Mouse (Mus musculus) ES-Bruce4 (cell line): ENCODE measurements around the gene Chrna10. TPM values are rescaled to one million over a fixed set of nuclear protein-coding genes. Genes with fewer than 3 reads are reported as not detected.

Experiments used
- H3K27ac ChIP-seq: 2 replicates; pipeline ENCODE4 v1.5.1; 2012; ENCODE audit warnings: low read length, inconsistent platforms; ENCODE audit not compliant: insufficient read depth
- H3K27me3 ChIP-seq: 2 replicates; pipeline ENCODE4 v1.6.1; 2012; ENCODE audit warnings: mild to moderate bottlenecking, low read length, inconsistent platforms; ENCODE audit not compliant: control insufficient read depth, poor library complexity, insufficient read depth, severe bottlenecking
- H3K36me3 ChIP-seq: 2 replicates; pipeline ENCODE4 v1.6.1; 2012; ENCODE audit warnings: inconsistent platforms, mild to moderate bottlenecking, low read length, moderate library complexity; ENCODE audit not compliant: control insufficient read depth, poor library complexity, insufficient read depth, severe bottlenecking
- H3K4me1 ChIP-seq: one replicate; pipeline ENCODE4 v1.8.1; 2011; ENCODE audit warnings: low read length; ENCODE audit not compliant: control insufficient read depth, insufficient read depth
- H3K4me3 ChIP-seq: 2 replicates; pipeline ENCODE4 v1.5.1; 2011; ENCODE audit warnings: low read depth, mild to moderate bottlenecking, low read length
- H3K9ac ChIP-seq: 2 replicates; pipeline ENCODE4 v1.6.1; 2012; ENCODE audit warnings: low read depth, mild to moderate bottlenecking, inconsistent platforms; ENCODE audit not compliant: poor library complexity, severe bottlenecking
- H3K9me3 ChIP-seq: replicated peaks from 2 replicates; pipeline ENCODE4 v1.6.1; 2012; ENCODE audit warnings: mild to moderate bottlenecking, low read length, inconsistent platforms; ENCODE audit not compliant: control insufficient read depth, poor library complexity, insufficient read depth, severe bottlenecking
- CTCF ChIP-seq: IDR thresholded peaks from one replicate; pipeline ENCODE4 v1.8.1; 2011; ENCODE audit warnings: low read depth, low read length
- EP300 ChIP-seq: IDR thresholded peaks from 2 replicates; pipeline ENCODE4 v1.6.1; 2011; ENCODE audit warnings: low read depth, low read length; ENCODE audit not compliant: insufficient read depth
- POLR2A ChIP-seq: IDR thresholded peaks from one replicate; pipeline ENCODE4 v1.8.1; 2011; ENCODE audit warnings: low read length; ENCODE audit not compliant: insufficient read depth
- polyA plus RNA-seq: library from polyadenylated mRNA; stranded (reverse); fragments of >200 nt; gene quantifications from 2 replicates; pipeline ENCODE4 v1.2.4, GENCODE M21; 2011; ENCODE audit warnings: low read depth; ENCODE audit not compliant: missing spikeins, insufficient read depth, insufficient read length

The Chrna10 gene
- polyA plus RNA-seq, 1 experiment, result not detected

DNA sequence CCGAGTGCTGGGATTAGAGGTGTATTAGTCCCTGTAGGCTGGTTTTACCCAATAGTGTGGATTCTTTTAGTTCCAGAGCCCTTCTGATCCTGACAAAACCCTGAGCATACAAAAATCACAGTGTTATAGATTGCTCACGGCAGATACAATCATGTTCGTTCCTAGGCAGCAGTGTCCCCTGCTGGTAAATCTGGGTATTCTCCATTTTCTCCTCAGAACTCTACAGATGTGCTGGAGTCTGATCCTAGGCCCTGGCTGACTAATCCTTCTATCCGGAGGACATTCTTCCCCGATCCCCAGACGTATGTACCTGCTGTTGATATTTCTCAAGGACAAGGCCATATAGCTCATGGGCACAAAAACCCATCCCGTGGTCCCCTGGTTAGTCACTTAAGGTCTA, 38.1 kb downstream of the Chrna10 start:
- Histone ChIP-seq H3K4me1 (no peaks in the 10 kb centered on the region), H3K9ac (no peak overlapping the region), H3K4me3 (no peak overlapping the region), H3K27me3 (no peaks in the 10 kb centered on the region), H3K27ac (no peak overlapping the region), H3K36me3 (peaks cover 20% of the 10 kb centered on the region), H3K9me3 (no peaks in the 10 kb centered on the region)
- TF ChIP-seq POLR2A (no peak), EP300 (no peak), CTCF (no peak)

DNA sequence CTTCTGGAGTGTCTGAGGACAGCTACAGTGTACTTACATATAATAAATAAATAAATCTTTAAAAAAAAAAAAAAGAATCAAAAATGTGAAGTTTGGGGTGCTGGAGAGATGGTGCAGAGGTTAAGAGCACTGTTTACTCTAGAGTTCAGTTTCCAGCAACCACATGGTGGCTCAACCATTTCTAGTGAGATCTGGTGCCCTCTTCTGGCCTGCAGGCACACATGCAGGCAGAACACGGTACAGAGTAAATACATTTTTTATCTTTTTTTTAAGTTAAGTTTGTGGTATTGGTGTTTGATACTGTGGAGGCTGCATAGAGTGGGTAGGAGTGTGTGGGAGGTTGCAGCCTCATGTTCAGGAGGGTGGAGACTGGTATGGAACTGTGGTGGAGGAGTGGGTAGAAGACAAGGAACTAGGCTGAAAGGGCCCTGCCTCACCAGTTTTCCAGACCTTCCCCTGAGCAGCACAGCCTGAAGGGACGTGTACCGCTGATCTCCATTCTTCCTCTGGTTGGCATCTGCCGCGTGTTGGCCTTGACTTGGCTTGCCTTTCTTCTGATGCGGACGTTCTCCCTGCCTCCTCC, 39.8 kb downstream of the Chrna10 start:
- no peaks in the 10 kb centered on the region for H3K9me3 ChIP-seq
- H3K27ac ChIP-seq, result no peak overlapping the region
- no peaks in the 10 kb centered on the region for H3K4me1 ChIP-seq
- TF ChIP-seq CTCF (peak; percentile 67), EP300 (no peak)
- no peak overlapping the region for H3K9ac ChIP-seq
- H3K4me3 ChIP-seq, result no peak overlapping the region
- H3K27me3 ChIP-seq, result no peaks in the 10 kb centered on the region
- H3K36me3 ChIP-seq, result peaks cover 29% of the 10 kb centered on the region

DNA sequence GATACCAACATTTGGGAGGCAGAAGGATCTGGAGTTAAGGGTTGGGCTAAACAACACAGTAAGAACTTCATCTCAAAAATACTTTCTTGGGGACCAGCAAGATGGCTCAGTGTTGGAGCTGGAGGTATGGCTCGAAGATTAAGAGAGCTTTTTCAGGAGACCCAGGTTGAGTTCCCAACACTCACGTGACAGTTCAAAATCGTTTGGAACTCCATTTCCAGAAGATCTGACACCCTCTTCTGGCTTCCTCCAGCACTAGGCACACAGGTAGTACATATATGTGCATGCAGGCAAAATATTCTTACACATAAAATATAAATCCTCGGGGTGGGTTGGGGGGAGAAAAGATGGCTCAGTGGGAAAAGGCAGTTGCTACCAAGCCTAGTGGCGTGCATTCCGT, 50.3 kb downstream of the Chrna10 start:
- Histone ChIP-seq H3K27ac (no peak overlapping the region), H3K4me1 (no peaks in the 10 kb centered on the region), H3K27me3 (no peaks in the 10 kb centered on the region), H3K36me3 (peaks cover 3% of the 10 kb centered on the region), H3K9me3 (no peaks in the 10 kb centered on the region), H3K4me3 (peak overlapping the region; percentile 52), H3K9ac (peak overlapping the region; percentile 55)
- TF ChIP-seq CTCF (no peak), EP300 (no peak), POLR2A (no peak)

DNA sequence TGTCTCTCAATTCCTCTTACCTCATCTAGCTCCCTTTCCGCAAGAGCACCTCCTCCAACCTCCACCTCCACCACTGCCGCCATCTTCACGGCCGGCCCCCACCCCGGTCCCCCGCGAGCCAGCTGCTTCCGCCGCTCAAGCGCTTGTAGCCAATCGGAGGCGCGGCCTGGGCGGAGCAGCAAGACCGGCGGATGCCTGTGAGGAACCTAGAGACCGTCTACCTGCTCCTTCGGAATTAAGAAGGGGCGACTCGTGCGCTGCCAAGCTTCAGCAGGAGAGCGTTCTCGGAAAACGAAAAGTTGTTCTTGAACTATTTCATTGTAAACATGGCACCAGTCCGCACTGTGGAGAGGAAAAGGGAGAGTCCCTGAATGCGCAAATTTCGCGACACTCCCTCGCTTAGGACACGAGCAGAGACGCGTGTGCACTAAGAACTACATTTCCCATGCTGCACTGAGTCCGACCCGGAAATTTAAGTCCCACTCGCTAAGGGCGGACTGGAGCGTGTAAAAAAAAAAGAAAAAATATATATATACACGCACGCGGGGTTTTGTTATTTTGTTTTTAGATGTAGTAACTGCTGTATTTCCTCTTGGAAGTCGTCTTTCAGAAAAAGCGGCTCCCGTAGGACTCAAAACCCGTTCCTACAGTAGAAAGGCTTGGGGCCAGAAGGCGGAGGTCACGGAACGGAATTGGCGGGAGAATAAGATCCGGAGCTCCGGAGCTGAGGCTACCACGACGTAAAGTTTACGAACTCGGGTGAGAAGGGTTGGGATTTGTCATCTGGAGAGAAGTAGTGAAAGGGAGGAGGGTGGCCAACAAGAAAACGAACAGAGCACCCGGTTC, 51.4 kb downstream of the Chrna10 start, which contains the start of the genes Rnf121, Xndc1 and Xntrpc:
Gene Rnf121 (minus strand): TSS at position 424 of the 846 bp plus-strand sequence.
Gene Xndc1 (plus strand): TSS at position 466 of the 846 bp plus-strand sequence.
Gene Xntrpc (plus strand): TSS at position 668 of the 846 bp plus-strand sequence.
- Histone ChIP-seq H3K4me3 (peak within 1 kb of the TSS; percentile 90), H3K9ac (peak within 1 kb of the TSS; percentile 55), H3K27ac (peak within 1 kb of the TSS; percentile 21), H3K36me3 (peaks cover 3% of the 10 kb centered on the region; the same call in 1 of the 2 replicates), H3K9me3 (no peaks in the 10 kb centered on the region), H3K4me1 (no peaks in the 10 kb centered on the region), H3K27me3 (no peaks in the 10 kb centered on the region)
- TF ChIP-seq POLR2A (peak; percentile 28), CTCF (no peak)

DNA sequence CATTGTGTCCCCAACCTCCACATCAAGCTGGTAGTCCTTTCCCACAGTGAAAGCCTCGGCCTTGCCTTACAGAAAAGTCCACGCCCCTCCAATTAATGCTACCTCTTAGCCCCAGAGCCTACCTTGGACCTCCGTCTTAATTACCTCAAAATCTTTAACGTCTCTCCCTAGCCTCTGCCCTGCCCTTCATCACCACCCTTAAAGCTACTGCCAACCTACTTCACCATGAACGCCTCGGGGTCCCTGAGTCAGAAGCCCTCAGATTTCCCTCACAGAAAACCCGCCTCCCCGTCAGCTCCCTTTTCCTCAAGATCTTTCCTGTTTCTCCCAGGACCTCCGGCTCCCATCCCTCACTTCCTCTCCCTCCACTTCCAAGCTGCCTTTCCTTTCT, 52.0 kb downstream of the Chrna10 start:
- no peaks in the 10 kb centered on the region for H3K9me3 ChIP-seq
- H3K27ac ChIP-seq, result no peak overlapping the region
- H3K9ac ChIP-seq, result peak overlapping the region; percentile 55
- H3K4me3 ChIP-seq, result peak overlapping the region; percentile 90
- TF ChIP-seq POLR2A (no peak), EP300 (no peak), CTCF (no peak)
- peaks cover 2% of the 10 kb centered on the region; the same call in 1 of the 2 replicates for H3K36me3 ChIP-seq
- no peaks in the 10 kb centered on the region for H3K4me1 ChIP-seq
- no peaks in the 10 kb centered on the region for H3K27me3 ChIP-seq

DNA sequence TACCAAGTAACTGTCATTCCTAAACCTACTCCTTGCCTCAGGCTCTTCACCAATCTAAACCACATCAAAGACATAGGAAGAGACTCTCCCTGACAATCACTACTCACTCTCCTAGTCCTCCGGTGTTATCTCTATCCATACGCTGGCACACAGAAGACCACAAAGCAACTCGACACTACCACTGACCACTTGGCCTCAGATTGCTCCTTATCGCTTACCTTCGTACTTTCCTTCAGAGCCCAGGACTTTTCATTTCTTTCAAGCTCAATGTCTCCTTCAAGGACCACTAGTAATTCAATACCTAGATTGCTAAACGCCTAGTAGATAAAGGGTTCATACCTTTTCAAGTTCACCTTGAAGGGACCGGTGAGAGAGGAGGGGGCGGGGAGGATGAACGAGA, 52.7 kb downstream of the Chrna10 start:
- H3K9ac ChIP-seq, result 0 out of 2 replicates have a peak overlapping the region, but pooled peaks have one; percentile 55
- no peak overlapping the region for H3K27ac ChIP-seq
- H3K36me3 ChIP-seq, result peaks cover 2% of the 10 kb centered on the region; the same call in 1 of the 2 replicates
- no peaks in the 10 kb centered on the region for H3K9me3 ChIP-seq
- TF ChIP-seq CTCF (no peak), POLR2A (no peak), EP300 (no peak)
- H3K27me3 ChIP-seq, result no peaks in the 10 kb centered on the region
- no peak overlapping the region for H3K4me3 ChIP-seq
- H3K4me1 ChIP-seq, result no peaks in the 10 kb centered on the region
